Mouse (Mus musculus) midbrain, embryonic 10.5 days (tissue): ENCODE measurements around the gene Tlr13. TPM values are rescaled to one million over a fixed set of nuclear protein-coding genes. Genes with fewer than 3 reads are reported as not detected.

Source experiments
- DNase-seq: peaks from one replicate; pipeline ENCODE4 v3.0.0-alpha.2; 2017; ENCODE audit warnings: low spot score
- H3K27ac ChIP-seq: fragments of 300-500 bp; sonication (generic); replicated peaks from 2 replicates; pipeline ENCODE4 v1.5.1; 2016; ENCODE audit warnings: mild to moderate bottlenecking
- H3K27me3 ChIP-seq: fragments of 300-500 bp; sonication (generic); 2 replicates; pipeline ENCODE4 v1.6.1; 2016; ENCODE audit warnings: low read depth, mild to moderate bottlenecking; ENCODE audit not compliant: poor library complexity, severe bottlenecking
- H3K36me3 ChIP-seq: fragments of 300-500 bp; sonication (generic); 2 replicates; pipeline ENCODE4 v1.6.1; 2016; ENCODE audit warnings: mild to moderate bottlenecking, moderate library complexity
- H3K4me1 ChIP-seq: fragments of 300-500 bp; sonication (generic); 2 replicates; pipeline ENCODE4 v1.6.1; 2016
- H3K4me3 ChIP-seq: fragments of 300-500 bp; sonication (generic); 2 replicates; pipeline ENCODE4 v1.5.1; 2016; ENCODE audit warnings: mild to moderate bottlenecking, moderate library complexity
- H3K9me3 ChIP-seq: fragments of 300-500 bp; sonication (generic); replicated peaks from 2 replicates; pipeline ENCODE4 v1.6.1; 2016; ENCODE audit warnings: mild to moderate bottlenecking
- WGBS: fragments of 180-500 bp; shearing (Covaris S2); methylation state at CpG from one replicate; pipeline ENCODE4 v1.1.7; 2016; 5-methylcytosine and 5-hydroxymethylcytosine counted together
- polyA plus RNA-seq: library from polyadenylated mRNA; unstranded; fragments of >200 nt; fragmentation: Nextera tagmentation; extraction: Ambion mirVana; gene quantifications from 2 replicates; pipeline ENCODE4 v1.2.1, GENCODE M21; 2016

Gene Tlr13
- 0.17 and 0.24 TPM in 2 replicates for polyA plus RNA-seq

DNA sequence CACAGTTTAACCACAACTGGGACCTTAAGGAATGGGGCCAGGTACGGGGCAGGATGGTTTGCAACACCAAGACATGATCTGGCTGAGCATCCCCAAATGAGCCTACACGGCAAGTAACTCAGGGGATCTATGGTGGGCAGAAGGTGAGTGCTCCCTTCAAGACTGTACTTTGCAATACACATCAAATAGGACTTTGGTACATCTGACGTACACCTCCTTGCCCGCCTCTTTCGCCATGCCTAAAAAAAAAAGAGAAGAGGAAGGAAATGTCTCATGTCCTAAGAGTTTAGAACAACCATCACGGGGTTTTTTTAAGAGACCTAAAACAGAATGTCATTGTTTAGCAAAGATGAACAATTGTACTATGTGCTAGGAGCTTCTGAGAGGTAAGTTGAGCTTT, at the start of gene Tlr13:
TSS of gene Tlr13 (plus strand) at position 269 of the 400 bp plus-strand sequence.
- no peak within 1 kb of the TSS for H3K27ac ChIP-seq
- DNase-seq = no peak
- H3K36me3 ChIP-seq = no peaks in the 10 kb centered on the region
- H3K4me3 ChIP-seq = no peak within 1 kb of the TSS
- H3K27me3 ChIP-seq = peaks cover 38% of the 10 kb centered on the region
- H3K9me3 ChIP-seq = no peaks in the 10 kb centered on the region
- no peaks in the 10 kb centered on the region for H3K4me1 ChIP-seq
- 86% methylated on average over 6 of the region's 6 CpGs for WGBS

DNA sequence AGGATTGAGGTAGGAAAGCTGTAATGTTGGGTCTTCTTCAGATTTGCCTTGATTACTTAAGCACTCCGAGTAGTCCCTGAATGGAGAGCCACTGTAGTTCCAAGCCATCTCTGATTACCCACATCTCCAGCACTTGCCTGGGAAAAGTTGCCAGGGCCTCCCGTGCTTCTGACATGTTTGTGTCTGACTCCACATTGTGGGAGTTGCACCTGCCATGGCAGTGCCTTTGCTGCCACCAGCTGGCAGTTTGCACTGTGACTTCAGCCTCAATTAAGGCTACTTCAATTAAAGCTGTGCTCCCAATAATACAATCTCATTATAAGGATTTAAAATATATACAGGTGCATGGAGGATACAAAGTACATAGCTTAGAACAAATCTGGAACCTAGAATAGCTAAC, 37.5 kb upstream of the Tlr13 start:
- no peak for DNase-seq
- no peaks in the 10 kb centered on the region for H3K4me1 ChIP-seq
- no peak overlapping the region for H3K4me3 ChIP-seq
- 78% methylated on average over 2 of the region's 2 CpGs for WGBS
- no peaks in the 10 kb centered on the region for H3K9me3 ChIP-seq
- no peak overlapping the region for H3K27ac ChIP-seq
- peaks cover 38% of the 10 kb centered on the region for H3K27me3 ChIP-seq
- H3K36me3 ChIP-seq = peaks cover 44% of the 10 kb centered on the region

DNA sequence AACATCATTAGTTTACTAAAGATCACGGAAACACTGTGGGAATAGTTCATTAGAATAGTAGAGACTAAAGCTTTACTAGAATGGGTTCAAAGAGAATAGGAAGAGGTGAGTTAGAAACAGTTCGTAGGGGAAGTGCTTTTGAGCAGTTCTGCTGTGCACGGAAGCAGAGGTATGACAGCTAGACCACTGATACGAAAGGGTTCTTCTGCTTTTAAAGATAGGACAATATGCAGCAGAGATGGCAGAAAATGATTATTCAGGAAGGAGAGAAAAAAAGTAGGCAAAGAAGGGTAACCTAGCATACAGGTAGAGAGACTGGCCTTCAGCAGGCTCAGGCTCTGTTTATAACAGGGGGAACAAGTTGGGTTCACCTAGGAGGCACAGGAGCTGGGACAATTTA, 29.1 kb upstream of the Tlr13 start:
- peaks cover 52% of the 10 kb centered on the region for H3K27me3 ChIP-seq
- H3K4me3 ChIP-seq = no peak overlapping the region
- no peaks in the 10 kb centered on the region for H3K4me1 ChIP-seq
- WGBS = 91% methylated on average over 4 of the region's 4 CpGs
- DNase-seq = no peak
- no peaks in the 10 kb centered on the region for H3K9me3 ChIP-seq
- H3K27ac ChIP-seq = no peak overlapping the region
- peaks cover 19% of the 10 kb centered on the region for H3K36me3 ChIP-seq

DNA sequence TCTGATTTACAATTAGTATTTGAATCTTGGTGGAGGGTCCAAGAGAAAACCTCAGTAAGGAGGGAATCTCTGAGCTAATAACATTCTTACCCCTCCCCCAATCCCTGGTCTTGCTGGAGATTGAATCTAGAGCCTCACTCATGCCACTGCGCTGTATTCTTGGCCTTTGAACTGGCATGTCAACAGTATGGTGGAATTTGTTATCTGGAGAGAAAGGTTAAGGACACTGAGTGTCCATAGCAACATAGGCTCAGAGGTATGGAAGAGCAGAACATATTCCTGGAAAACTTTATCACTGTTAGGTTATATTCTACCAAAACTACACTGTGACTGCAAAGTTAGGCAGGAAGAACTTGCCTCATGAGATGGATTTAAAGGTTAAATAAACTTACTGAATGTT, 28.3 kb upstream of the Tlr13 start:
- H3K4me1 ChIP-seq = no peaks in the 10 kb centered on the region
- H3K27ac ChIP-seq = no peak overlapping the region
- H3K27me3 ChIP-seq = peaks cover 47% of the 10 kb centered on the region
- H3K9me3 ChIP-seq = no peaks in the 10 kb centered on the region
- 88% methylated on average over 1 of the region's 1 CpGs for WGBS
- H3K36me3 ChIP-seq = peaks cover 19% of the 10 kb centered on the region
- no peak overlapping the region for H3K4me3 ChIP-seq
- DNase-seq = no peak

DNA sequence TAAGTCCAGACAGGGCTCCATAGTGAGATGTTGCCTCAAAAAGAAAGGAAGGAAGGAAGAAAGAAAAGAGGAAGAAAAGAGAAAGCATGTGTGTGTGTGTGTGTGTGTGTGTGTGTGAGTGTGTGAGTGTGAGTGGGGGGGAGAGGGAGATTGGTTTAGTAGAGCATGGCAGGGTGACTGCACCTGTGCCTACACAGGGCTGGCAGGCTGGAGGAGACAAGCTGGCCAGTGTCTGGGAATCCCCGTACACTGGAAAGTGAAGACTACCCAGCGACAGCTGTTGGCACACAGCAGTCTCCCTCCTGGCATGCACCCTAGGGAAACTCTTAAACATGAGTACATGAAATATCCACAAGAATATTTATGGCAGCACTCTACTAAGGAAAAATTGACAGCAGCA, 20.2 kb upstream of the Tlr13 start:
- peaks cover 17% of the 10 kb centered on the region for H3K27me3 ChIP-seq
- H3K27ac ChIP-seq = no peak overlapping the region
- H3K9me3 ChIP-seq = no peaks in the 10 kb centered on the region
- DNase-seq = no peak
- H3K36me3 ChIP-seq = peaks cover 25% of the 10 kb centered on the region
- H3K4me1 ChIP-seq = no peaks in the 10 kb centered on the region
- 97% methylated on average over 2 of the region's 2 CpGs for WGBS
- H3K4me3 ChIP-seq = no peak overlapping the region

DNA sequence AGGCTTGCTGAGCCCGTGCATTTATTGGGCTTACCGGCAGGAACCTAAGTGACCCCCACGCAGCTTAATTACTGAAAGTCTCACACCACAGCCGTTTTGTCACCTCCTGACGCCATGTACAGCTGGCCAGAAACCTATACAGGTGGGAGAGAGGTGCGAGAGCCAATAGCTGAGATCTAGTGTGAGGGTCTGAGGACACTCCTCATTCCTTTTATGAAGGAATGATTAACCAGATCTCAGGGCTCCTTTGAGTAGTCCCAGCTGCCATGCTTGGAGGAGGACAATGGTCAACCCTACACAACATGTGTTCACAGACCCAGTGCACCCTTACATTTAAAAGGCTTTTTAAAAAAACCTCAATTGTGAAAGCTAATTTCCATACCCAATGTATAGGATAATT, 14.7 kb upstream of the Tlr13 start:
- WGBS = 83% methylated on average over 6 of the region's 6 CpGs
- Histone ChIP-seq H3K4me1 (no peaks in the 10 kb centered on the region), H3K27ac (no peak overlapping the region), H3K9me3 (no peaks in the 10 kb centered on the region), H3K27me3 (peaks cover 53% of the 10 kb centered on the region), H3K4me3 (no peak overlapping the region), H3K36me3 (peaks cover 10% of the 10 kb centered on the region; the same call in 1 of the 2 replicates)
- no peak for DNase-seq

DNA sequence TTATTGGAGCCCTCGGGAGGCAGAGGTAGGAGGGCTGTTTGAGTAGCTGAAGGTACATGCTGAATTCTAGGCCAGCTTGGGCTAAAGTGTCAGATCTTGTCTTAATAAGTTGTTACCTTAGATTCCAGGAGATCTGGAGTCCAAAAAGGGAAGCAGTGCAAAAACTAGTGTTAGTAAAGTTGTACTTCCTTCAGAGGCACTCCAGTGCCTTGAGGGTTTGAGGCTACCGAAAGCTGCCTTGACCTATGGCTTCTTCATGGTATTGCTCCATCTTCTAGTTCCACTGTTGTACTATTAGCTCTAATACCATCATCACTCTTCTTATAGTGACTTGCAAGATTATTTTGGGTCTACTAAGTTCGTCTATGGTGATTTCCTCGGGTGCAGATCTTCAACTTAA, 13.1 kb upstream of the Tlr13 start:
- H3K4me1 ChIP-seq = no peaks in the 10 kb centered on the region
- H3K36me3 ChIP-seq = 0 out of 2 replicates have a peak, but pooled peaks cover 3% of the 10 kb centered on the region
- 90% methylated on average over 4 of the region's 4 CpGs for whole genome bisulfite sequencing
- no peaks in the 10 kb centered on the region for H3K9me3 ChIP-seq
- H3K27me3 ChIP-seq = peaks cover 52% of the 10 kb centered on the region
- DNase-seq = no peak
- H3K4me3 ChIP-seq = no peak overlapping the region
- no peak overlapping the region for H3K27ac ChIP-seq

DNA sequence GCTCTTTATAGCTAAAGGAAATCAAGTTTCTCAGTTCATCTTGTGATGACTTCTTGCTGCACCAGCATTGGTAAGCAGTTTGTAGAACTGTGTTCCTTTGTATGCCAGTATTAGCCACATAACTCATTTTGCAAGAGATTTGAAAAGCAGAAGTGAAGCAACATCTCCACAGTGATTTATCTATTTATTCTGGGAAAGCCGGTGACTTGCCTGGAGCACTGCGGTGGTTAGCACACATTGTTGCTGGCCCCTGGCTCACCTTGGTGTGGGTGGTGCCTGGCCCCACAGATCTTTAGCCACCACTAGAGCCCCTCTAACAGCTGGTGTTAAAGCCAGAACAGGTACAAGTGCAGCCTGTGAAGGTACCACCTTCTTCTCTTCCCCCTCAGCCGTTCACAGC, 8.1 kb upstream of the Tlr13 start:
- no peaks in the 10 kb centered on the region for H3K9me3 ChIP-seq
- WGBS = 91% methylated on average over 3 of the region's 3 CpGs
- no peaks in the 10 kb centered on the region for H3K36me3 ChIP-seq
- no peak overlapping the region for H3K4me3 ChIP-seq
- DNase-seq = no peak
- H3K4me1 ChIP-seq = no peaks in the 10 kb centered on the region
- no peak overlapping the region for H3K27ac ChIP-seq
- H3K27me3 ChIP-seq = peaks cover 44% of the 10 kb centered on the region

DNA sequence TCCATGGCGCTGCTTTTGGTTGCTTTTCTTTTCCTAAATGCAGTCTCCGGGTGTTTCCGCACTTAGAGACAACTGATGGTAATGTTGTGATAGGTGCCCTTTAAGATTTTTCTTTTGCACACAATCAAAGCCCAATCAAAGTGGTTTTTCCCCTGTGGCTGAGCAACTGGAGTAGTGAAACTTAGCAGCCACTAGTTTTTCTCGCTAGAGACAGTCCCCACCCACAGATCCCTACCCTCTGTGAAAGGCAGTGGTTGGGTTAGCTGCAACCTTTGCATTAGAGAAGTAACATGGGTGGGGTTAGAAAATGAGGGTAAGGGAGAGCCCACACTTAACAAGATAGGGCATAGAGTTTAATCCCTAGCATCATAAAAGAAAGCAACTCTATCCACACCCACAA, 7.5 kb upstream of the Tlr13 start:
- Histone ChIP-seq H3K9me3 (no peaks in the 10 kb centered on the region), H3K4me1 (no peaks in the 10 kb centered on the region), H3K27ac (no peak overlapping the region), H3K4me3 (no peak overlapping the region), H3K36me3 (no peaks in the 10 kb centered on the region), H3K27me3 (peaks cover 44% of the 10 kb centered on the region)
- WGBS = 90% methylated on average over 4 of the region's 4 CpGs
- no peak for DNase-seq

DNA sequence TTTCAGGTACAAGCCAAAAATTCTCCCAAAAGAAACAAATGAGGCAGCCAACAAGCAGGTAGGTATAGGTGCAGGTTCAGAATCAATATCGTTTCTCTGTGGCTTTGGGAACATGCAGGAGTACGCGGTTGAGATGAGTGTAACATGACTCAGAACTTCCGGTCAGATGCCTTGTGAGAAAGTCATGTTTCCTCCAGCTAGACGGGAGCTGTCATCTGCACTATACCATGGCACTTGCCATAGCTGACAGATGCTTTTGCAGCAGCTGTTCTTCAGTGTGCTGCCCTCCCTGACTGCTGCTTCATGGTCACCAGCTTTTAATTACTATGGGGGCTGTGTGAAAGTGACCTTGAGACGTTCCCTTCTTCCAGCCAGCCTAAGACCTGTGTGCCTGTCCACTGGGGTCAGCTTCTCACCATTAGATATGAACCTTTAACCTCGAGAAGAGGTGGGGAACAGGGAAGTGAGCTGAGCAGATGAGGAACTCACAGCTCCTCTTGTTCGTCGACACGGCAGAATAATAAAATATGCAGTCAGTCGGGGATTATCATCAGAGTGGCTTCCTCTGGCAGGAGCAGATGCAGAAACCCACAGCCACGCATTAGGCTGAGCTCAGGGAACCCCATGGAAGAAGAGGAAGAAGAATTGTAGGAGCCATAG, 7.0 kb upstream of the Tlr13 start:
- H3K4me3 ChIP-seq = no peak overlapping the region
- H3K27ac ChIP-seq = no peak overlapping the region
- no peak for DNase-seq
- no peaks in the 10 kb centered on the region for H3K9me3 ChIP-seq
- peaks cover 46% of the 10 kb centered on the region for H3K27me3 ChIP-seq
- no peaks in the 10 kb centered on the region for H3K4me1 ChIP-seq
- 80% methylated on average over 12 of the region's 12 CpGs for WGBS
- no peaks in the 10 kb centered on the region for H3K36me3 ChIP-seq

DNA sequence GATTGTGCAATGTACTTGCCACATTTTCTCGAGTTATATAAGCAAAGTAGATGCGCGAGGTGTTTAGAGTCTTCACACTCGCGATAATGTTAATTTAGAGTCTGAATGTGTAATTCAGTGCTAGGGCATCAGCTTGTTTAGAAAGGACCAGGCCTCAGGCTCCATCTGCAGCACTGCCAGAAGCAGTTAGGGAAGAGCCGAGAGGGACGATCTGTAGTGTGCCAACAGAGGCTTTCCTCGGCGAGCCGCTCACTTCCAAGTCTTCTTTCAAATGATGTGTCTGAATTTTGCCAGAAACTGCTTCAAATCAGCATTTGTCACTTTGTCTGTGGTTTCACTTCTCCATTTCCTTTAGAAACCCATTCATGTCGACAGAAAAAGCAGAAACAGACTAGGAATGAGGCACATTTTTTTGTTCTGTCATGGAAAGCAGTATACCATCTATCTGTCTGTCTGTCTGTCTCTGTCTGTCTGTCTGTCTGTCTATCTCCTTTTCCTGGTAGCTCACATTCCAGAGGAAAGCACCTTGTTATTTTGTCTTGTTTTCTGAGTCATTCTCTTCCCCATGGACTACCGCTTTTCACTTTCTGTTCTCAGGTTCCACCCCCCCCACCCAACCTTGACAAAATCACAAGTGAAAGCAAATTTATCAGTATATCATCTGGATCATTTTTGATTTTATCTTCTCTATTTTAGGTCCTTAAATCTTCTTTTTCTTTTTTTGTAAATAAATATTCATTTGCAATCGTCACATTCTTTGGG, 3.5 kb upstream of the Tlr13 start:
- Histone ChIP-seq H3K4me3 (no peak overlapping the region), H3K4me1 (no peaks in the 10 kb centered on the region), H3K36me3 (no peaks in the 10 kb centered on the region), H3K9me3 (no peaks in the 10 kb centered on the region), H3K27me3 (peaks cover 39% of the 10 kb centered on the region), H3K27ac (no peak overlapping the region)
- no peak for DNase-seq
- 88% methylated on average over 13 of the region's 13 CpGs for WGBS

DNA sequence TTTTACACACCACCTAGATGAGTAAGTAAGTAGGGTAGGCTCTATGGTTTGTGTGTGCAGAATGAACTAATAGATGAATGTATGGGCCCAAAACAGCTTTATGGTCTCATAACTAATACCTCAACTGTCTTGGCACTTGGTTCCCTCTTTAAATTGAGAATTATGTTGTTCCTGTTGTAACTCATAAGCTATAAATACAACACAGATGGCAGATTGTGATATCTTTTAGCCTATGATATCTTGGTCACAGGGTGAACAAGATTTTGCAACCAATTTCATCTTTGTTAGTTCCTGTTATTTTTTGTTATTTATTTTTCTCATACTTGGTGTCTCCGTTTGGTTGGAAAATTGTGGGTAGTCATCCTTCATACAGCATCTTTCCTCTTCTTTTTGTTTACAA, 5.2 kb downstream of the Tlr13 start:
- no peaks in the 10 kb centered on the region for H3K4me1 ChIP-seq
- 94% methylated on average over 1 of the region's 1 CpGs for WGBS

DNA sequence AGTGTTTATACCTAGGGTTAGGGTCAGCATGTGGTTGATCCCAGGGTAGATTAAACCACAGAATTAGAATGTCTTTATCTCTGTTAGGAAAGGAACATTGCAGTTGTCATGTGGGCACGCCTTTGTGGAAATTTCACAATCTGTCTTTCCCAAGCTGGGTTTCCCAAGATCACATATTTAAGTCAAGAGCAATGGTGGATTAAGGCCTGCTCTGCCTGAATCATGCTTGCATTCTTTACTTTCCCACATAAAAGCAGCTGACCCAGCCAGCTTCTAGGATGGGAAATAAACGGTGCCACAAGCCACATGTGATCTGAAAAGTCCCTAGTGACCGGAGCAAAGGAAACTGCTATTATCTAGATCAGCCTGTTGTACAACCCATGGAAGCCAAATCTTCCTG, 6.5 kb downstream of the Tlr13 start:
- Histone ChIP-seq H3K36me3 (no peaks in the 10 kb centered on the region), H3K9me3 (no peaks in the 10 kb centered on the region), H3K4me3 (no peak overlapping the region), H3K4me1 (no peaks in the 10 kb centered on the region), H3K27me3 (peaks cover 67% of the 10 kb centered on the region), H3K27ac (no peak overlapping the region)
- no peak for DNase-seq
- 95% methylated on average over 3 of the region's 3 CpGs for WGBS

More for the DNA sequence above, 5.2 kb downstream of the Tlr13 start:
- Histone ChIP-seq H3K4me3 (no peak overlapping the region), H3K9me3 (no peaks in the 10 kb centered on the region), H3K27me3 (peaks cover 58% of the 10 kb centered on the region), H3K36me3 (no peaks in the 10 kb centered on the region), H3K27ac (no peak overlapping the region)
- no peak for DNase-seq
